Mouse (Mus musculus) intestine, embryonic 14.5 days (tissue): ENCODE results near the gene Dnajc3. TPM values are rescaled to one million over a fixed set of nuclear protein-coding genes. Genes with fewer than 3 reads are reported as not detected.

Experiments used
- ATAC-seq: fragments of 200-750 bp; cut with Nextera tagmentation; replicated peaks from 2 replicates; pipeline ENCODE4 v1.8.0; 2017; ENCODE audit warnings: low read depth, moderate number of reproducible peaks, moderate TSS enrichment, moderate library complexity; ENCODE audit not compliant: low FRiP score, low TSS enrichment
- DNase-seq: peaks from one replicate; pipeline ENCODE4 v3.0.0-alpha.2; 2018; ENCODE audit warnings: low spot score
- H3K27ac ChIP-seq: fragments of 300-500 bp; sonication (generic); 2 replicates; pipeline ENCODE4 v1.5.1; 2014; ENCODE audit warnings: low read depth, mild to moderate bottlenecking, control low read depth
- H3K27me3 ChIP-seq: fragments of 300-500 bp; sonication (generic); replicated peaks from 2 replicates; pipeline ENCODE4 v1.6.1; 2014; ENCODE audit warnings: low read length, control low read depth; ENCODE audit not compliant: control insufficient read depth, insufficient read depth
- H3K36me3 ChIP-seq: fragments of 300-500 bp; sonication (generic); 2 replicates; pipeline ENCODE4 v1.6.1; 2014; ENCODE audit warnings: low read length, control low read depth; ENCODE audit not compliant: control insufficient read depth, insufficient read depth
- H3K4me1 ChIP-seq: fragments of 300-500 bp; sonication (generic); replicated peaks from 2 replicates; pipeline ENCODE4 v1.6.1; 2014; ENCODE audit warnings: low read length, control low read depth, mixed read lengths; ENCODE audit not compliant: control insufficient read depth, insufficient read depth
- H3K4me2 ChIP-seq: fragments of 300-500 bp; sonication (generic); 2 replicates; pipeline ENCODE4 v1.6.1; 2014; ENCODE audit warnings: low read length
- H3K4me3 ChIP-seq: fragments of 300-500 bp; sonication (generic); 2 replicates; pipeline ENCODE4 v1.5.1; 2014; ENCODE audit warnings: low read depth, low read length, control low read depth, mixed read lengths
- H3K9ac ChIP-seq: fragments of 300-500 bp; sonication (generic); 2 replicates; pipeline ENCODE4 v1.6.1; 2014; ENCODE audit warnings: mild to moderate bottlenecking, low read length
- H3K9me3 ChIP-seq: fragments of 300-500 bp; sonication (generic); 2 replicates; pipeline ENCODE4 v1.6.1; 2016; ENCODE audit warnings: low read length, control low read depth; ENCODE audit not compliant: control insufficient read depth
- WGBS: fragments of 180-500 bp; shearing (Covaris S2); extraction: QIAGEN DNeasy Blood & Tissue Kit; methylation state at CpG from one replicate; pipeline ENCODE4 v1.1.7; 2014; 5-methylcytosine and 5-hydroxymethylcytosine counted together
- polyA plus RNA-seq: library from polyadenylated mRNA; unstranded; fragments of >200 nt; fragmentation: Nextera tagmentation; extraction: Ambion mirVana; gene quantifications from 2 replicates; pipeline ENCODE4 v1.2.1, GENCODE M21; 2014

The Dnajc3 gene
- polyA plus RNA-seq, 1 experiment from 2014 or later: 40.9 TPM

- H3K36me3 ChIP-seq: peaks cover 9% of the 10 kb centered on the region; the same call in 1 of the 2 replicates
- H3K27ac ChIP-seq: peak overlapping the region; percentile 57
- peak overlapping the region; percentile 34 for H3K9ac ChIP-seq
- no peaks in the 10 kb centered on the region for H3K27me3 ChIP-seq
- no peaks in the 10 kb centered on the region for H3K9me3 ChIP-seq
- no peak for ATAC-seq
- H3K4me3 ChIP-seq: peak overlapping the region; percentile 46
- WGBS: 1% methylated on average over 49 of the region's 49 CpGs
- DNase-seq: peak; percentile 62
- peak overlapping the region; percentile 91 for H3K4me2 ChIP-seq
- H3K4me1 ChIP-seq: peaks cover 5% of the 10 kb centered on the region; the same call in 1 of the 2 replicates
These were observed 68.8 kb downstream of the Dnajc3 start for GRCm38 (mm10) chr14:119006441-119007102.

DNA sequence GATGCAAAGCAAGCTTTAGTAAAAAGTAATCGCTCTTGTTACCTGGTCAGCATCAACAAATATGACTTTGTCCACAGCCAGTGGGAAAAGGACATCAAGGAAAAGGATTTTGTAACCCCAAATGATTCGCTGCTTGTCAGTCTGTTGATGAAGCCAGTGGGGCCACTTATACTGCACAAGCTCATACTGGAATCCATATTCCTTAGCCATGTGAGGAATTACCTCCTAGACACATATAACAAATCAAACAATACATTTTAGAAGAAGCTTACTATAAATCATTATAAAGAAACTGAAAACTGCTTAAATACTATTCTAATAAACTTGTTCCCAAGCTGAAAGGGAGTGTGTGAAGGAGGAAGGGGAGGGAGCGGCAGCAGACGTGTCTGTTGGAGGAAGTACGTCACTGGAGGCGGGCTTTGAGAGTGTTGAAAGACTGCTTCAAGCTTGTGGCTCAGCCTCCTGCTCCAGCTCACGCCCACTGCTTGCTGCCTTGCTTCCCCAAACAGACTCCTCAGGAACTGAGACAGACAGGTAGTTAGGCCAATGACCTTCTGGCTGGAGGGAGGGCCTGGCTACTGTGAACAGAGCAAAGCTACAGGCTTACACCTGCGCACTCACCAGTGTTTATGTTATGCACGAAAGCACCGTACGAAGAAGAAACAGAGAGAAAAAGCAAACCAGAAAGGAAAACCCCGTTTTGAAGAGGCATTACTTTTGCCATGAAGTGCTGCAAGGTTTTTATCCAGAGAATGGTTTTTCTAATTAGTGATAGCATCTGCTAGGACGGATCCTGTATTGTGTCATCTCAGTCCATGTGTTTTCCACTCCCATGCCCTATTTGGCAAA, 69.6 kb downstream of the Dnajc3 start:
- peaks cover 7% of the 10 kb centered on the region; the same call in 1 of the 2 replicates for H3K36me3 ChIP-seq
- peak overlapping the region; percentile 65 for H3K27ac ChIP-seq
- ATAC-seq (peak; percentile 98), DNase-seq (peak; percentile 96)
- peak overlapping the region; percentile 34 for H3K9ac ChIP-seq
- 1% methylated on average over 13 of the region's 13 CpGs for WGBS
- H3K4me1 ChIP-seq: peaks cover 5% of the 10 kb centered on the region; the same call in 1 of the 2 replicates
- peak overlapping the region; percentile 46 for H3K4me3 ChIP-seq
- no peaks in the 10 kb centered on the region for H3K27me3 ChIP-seq
- H3K9me3 ChIP-seq: no peaks in the 10 kb centered on the region
- H3K4me2 ChIP-seq: peak overlapping the region; percentile 91

DNA sequence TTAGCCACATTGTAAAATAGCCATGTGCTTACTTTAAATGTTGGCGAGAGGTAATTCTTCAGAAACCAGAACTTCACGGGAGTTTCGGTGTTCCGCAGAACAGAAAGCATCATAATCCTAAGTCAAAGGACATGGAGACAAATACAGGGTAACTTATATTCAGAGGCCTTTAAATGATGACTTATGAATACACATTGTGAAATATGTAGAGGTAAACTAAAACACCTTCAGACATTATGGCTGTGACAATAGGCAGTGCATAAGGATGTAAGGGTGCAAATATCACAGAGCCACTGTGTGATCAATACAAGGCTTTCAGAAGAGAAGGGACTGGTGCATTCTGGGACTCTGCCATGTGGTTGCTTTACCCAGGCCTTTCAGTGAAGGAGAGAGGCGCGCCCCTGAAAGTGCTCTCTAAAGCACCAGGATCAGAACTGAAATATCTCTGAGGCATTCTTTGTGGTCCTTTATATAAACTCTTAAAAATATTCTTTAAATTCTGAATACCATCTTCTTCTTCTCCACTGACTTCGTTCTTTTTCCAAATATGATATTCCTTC, 70.3 kb downstream of the Dnajc3 start:
- DNase-seq (no peak), ATAC-seq (0 out of 2 replicates have a peak, but pooled peaks have one; percentile 28)
- peak overlapping the region; percentile 91 for H3K4me2 ChIP-seq
- H3K9me3 ChIP-seq: no peaks in the 10 kb centered on the region
- H3K27ac ChIP-seq: peak overlapping the region; percentile 65
- H3K4me3 ChIP-seq: peak overlapping the region; percentile 46
- H3K27me3 ChIP-seq: no peaks in the 10 kb centered on the region
- H3K4me1 ChIP-seq: peaks cover 5% of the 10 kb centered on the region; the same call in 1 of the 2 replicates
- 53% methylated on average over 7 of the region's 7 CpGs for WGBS
- peak overlapping the region; percentile 29; the same call in 1 of the 2 replicates for H3K9ac ChIP-seq
- peaks cover 7% of the 10 kb centered on the region for H3K36me3 ChIP-seq

DNA sequence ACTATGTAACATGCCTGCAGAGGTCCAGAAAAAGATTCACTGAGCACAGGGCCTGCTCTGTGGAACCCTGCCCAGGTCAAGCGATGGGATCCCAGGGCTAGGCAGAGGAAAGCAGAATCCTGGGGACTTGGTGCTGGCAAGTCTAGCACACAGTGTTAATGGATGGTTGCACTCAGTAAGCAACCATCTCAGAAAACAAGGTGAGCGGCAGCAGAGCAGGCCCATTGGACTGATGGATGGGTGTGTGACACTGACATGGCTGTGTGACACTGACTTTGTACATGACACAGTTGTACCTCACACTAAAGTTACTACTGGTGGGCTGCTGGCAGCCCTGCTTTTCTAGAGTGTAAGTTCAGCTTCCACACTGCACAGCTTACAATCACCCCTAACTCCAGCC, 71.8 kb downstream of the Dnajc3 start:
- no peak for DNase-seq
- no peaks in the 10 kb centered on the region for H3K27me3 ChIP-seq
- WGBS: 94% methylated on average over 2 of the region's 2 CpGs

GRCm38 (mm10) chr14:119012607-119013431, 75.0 kb downstream of the Dnajc3 start:
- Histone ChIP-seq H3K27ac (no peak overlapping the region), H3K36me3 (peaks cover 29% of the 10 kb centered on the region), H3K4me3 (no peak overlapping the region), H3K4me2 (no peak overlapping the region), H3K9ac (no peak overlapping the region), H3K4me1 (peaks cover 4% of the 10 kb centered on the region; the same call in 1 of the 2 replicates), H3K9me3 (no peaks in the 10 kb centered on the region), H3K27me3 (no peaks in the 10 kb centered on the region)
- DNase-seq (peak; percentile 57), ATAC-seq (no peak)
- 61% methylated on average over 23 of the region's 23 CpGs for WGBS

More for the DNA sequence above, 71.8 kb downstream of the Dnajc3 start:
- peaks cover 15% of the 10 kb centered on the region for H3K36me3 ChIP-seq
- no peak overlapping the region for H3K9ac ChIP-seq
- no peak overlapping the region for H3K4me2 ChIP-seq
- no peak for ATAC-seq
- no peak overlapping the region for H3K27ac ChIP-seq
- no peak overlapping the region for H3K4me3 ChIP-seq
- H3K4me1 ChIP-seq: peaks cover 5% of the 10 kb centered on the region; the same call in 1 of the 2 replicates
- H3K9me3 ChIP-seq: no peaks in the 10 kb centered on the region

- Histone ChIP-seq H3K4me3 (no peak overlapping the region), H3K36me3 (peaks cover 31% of the 10 kb centered on the region), H3K4me2 (no peak overlapping the region), H3K27ac (no peak overlapping the region), H3K27me3 (no peaks in the 10 kb centered on the region), H3K9ac (no peak overlapping the region), H3K4me1 (no peaks in the 10 kb centered on the region), H3K9me3 (no peaks in the 10 kb centered on the region)
- 87% methylated on average over 12 of the region's 12 CpGs for WGBS
- ATAC-seq (no peak), DNase-seq (no peak)
These were observed 75.8 kb downstream of the Dnajc3 start for GRCm38 (mm10) chr14:119013549-119013948.

GRCm38 (mm10) chr14:119025889-119026288, 88.1 kb downstream of the Dnajc3 start:
- H3K4me2 ChIP-seq: no peak overlapping the region
- no peak overlapping the region for H3K4me3 ChIP-seq
- H3K27me3 ChIP-seq: no peaks in the 10 kb centered on the region
- ATAC-seq (no peak), DNase-seq (no peak)
- H3K9me3 ChIP-seq: no peaks in the 10 kb centered on the region
- H3K9ac ChIP-seq: no peak overlapping the region
- peaks cover 49% of the 10 kb centered on the region for H3K36me3 ChIP-seq
- H3K4me1 ChIP-seq: no peaks in the 10 kb centered on the region
- no peak overlapping the region for H3K27ac ChIP-seq
- 78% methylated on average over 5 of the region's 5 CpGs for WGBS

- Histone ChIP-seq H3K4me3 (no peak overlapping the region), H3K4me1 (no peaks in the 10 kb centered on the region), H3K27ac (no peak overlapping the region), H3K9ac (no peak overlapping the region), H3K9me3 (no peaks in the 10 kb centered on the region), H3K36me3 (peaks cover 48% of the 10 kb centered on the region), H3K4me2 (no peak overlapping the region), H3K27me3 (no peaks in the 10 kb centered on the region)
- ATAC-seq (peak; percentile 79; the same call in 1 of the 2 replicates), DNase-seq (peak; percentile 60)
- 49% methylated on average over 4 of the region's 4 CpGs for WGBS
These were observed 89.4 kb downstream of the Dnajc3 start for GRCm38 (mm10) chr14:119027130-119027529.
